Mouse (Mus musculus) heart, embryonic 11.5 days (tissue): Measurements from ENCODE around the gene Anapc15-ps. TPM values are rescaled to one million over a fixed set of nuclear protein-coding genes. Genes with fewer than 3 reads are reported as not detected.

ENCODE experiments used
- ATAC-seq: fragments of 200-750 bp; cut with Nextera tagmentation; replicated peaks from 2 replicates; pipeline ENCODE4 v1.8.0; 2017; ENCODE audit warnings: moderate library complexity; ENCODE audit not compliant: insufficient number of reproducible peaks, low FRiP score, low TSS enrichment
- H3K27ac ChIP-seq: fragments of 300-500 bp; sonication (generic); 2 replicates; pipeline ENCODE4 v1.5.1; 2014; ENCODE audit warnings: mild to moderate bottlenecking, low read depth, low read length
- H3K27me3 ChIP-seq: fragments of 300-500 bp; sonication (generic); 2 replicates; pipeline ENCODE4 v1.6.1; 2014; ENCODE audit warnings: mild to moderate bottlenecking, low read length, mixed read lengths; ENCODE audit not compliant: control insufficient read depth, insufficient read depth
- H3K36me3 ChIP-seq: fragments of 300-500 bp; sonication (generic); 2 replicates; pipeline ENCODE4 v1.6.1; 2014; ENCODE audit warnings: mild to moderate bottlenecking, low read length, moderate library complexity, mixed read lengths; ENCODE audit not compliant: control insufficient read depth, insufficient read depth
- H3K4me1 ChIP-seq: fragments of 300-500 bp; sonication (generic); 2 replicates; pipeline ENCODE4 v1.6.1; 2014; ENCODE audit warnings: low read length; ENCODE audit not compliant: control insufficient read depth, insufficient read depth
- H3K4me2 ChIP-seq: fragments of 300-500 bp; sonication (generic); 2 replicates; pipeline ENCODE4 v1.6.1; 2014; ENCODE audit warnings: mild to moderate bottlenecking, moderate library complexity
- H3K4me3 ChIP-seq: fragments of 300-500 bp; sonication (generic); 2 replicates; pipeline ENCODE4 v1.5.1; 2014; ENCODE audit warnings: low read depth, low read length
- H3K9ac ChIP-seq: fragments of 300-500 bp; sonication (generic); 2 replicates; pipeline ENCODE4 v1.6.1; 2014; ENCODE audit warnings: mild to moderate bottlenecking, low read depth, low read length, moderate library complexity
- H3K9me3 ChIP-seq: fragments of 300-500 bp; sonication (generic); replicated peaks from 2 replicates; pipeline ENCODE4 v1.6.1; 2016; ENCODE audit warnings: low read length; ENCODE audit not compliant: control insufficient read depth
- WGBS: fragments of 180-500 bp; shearing (Covaris S2); extraction: QIAGEN DNeasy Blood & Tissue Kit; methylation state at CpG from one replicate; pipeline ENCODE4 v1.1.7; 2014; ENCODE audit not compliant: insufficient replicate concordance; 5-methylcytosine and 5-hydroxymethylcytosine counted together
- polyA plus RNA-seq: library from polyadenylated mRNA; unstranded; fragments of >200 nt; fragmentation: Nextera tagmentation; extraction: Ambion mirVana; gene quantifications from 2 replicates; pipeline ENCODE4 v1.2.1, GENCODE M21; 2014

Anapc15-ps gene
- polyA plus RNA-seq, 1 experiment from 2014 or later = not detected

- H3K27ac ChIP-seq = no peak overlapping the region
- H3K9me3 ChIP-seq = no peaks in the 10 kb centered on the region
- peaks cover 12% of the 10 kb centered on the region for H3K4me1 ChIP-seq
- no peak overlapping the region for H3K4me3 ChIP-seq
- H3K4me2 ChIP-seq = no peak overlapping the region
- WGBS = 73% methylated on average over 6 of the region's 6 CpGs
- H3K9ac ChIP-seq = no peak overlapping the region
- H3K27me3 ChIP-seq = no peaks in the 10 kb centered on the region
- H3K36me3 ChIP-seq = no peaks in the 10 kb centered on the region
- ATAC-seq = no peak
Observed at GRCm38 (mm10) chr10:95625300-95625699, 48.0 kb downstream of the Anapc15-ps start.

GRCm38 (mm10) chr10:95624007-95624406 is 49.2 kb downstream of the Anapc15-ps start:
- ATAC-seq = no peak

GRCm38 (mm10) chr10:95623518-95623905 is 49.7 kb downstream of the Anapc15-ps start:
- Histone ChIP-seq H3K4me2 (no peak overlapping the region), H3K9ac (no peak overlapping the region), H3K27me3 (no peaks in the 10 kb centered on the region), H3K36me3 (no peaks in the 10 kb centered on the region), H3K9me3 (no peaks in the 10 kb centered on the region), H3K27ac (no peak overlapping the region), H3K4me1 (peaks cover 12% of the 10 kb centered on the region), H3K4me3 (no peak overlapping the region)
- no peak for ATAC-seq
- WGBS = 68% methylated on average over 4 of the region's 4 CpGs

More at GRCm38 (mm10) chr10:95624007-95624406, 49.2 kb downstream of the Anapc15-ps start:
- no peak overlapping the region for H3K9ac ChIP-seq
- no peak overlapping the region for H3K27ac ChIP-seq
- no peaks in the 10 kb centered on the region for H3K27me3 ChIP-seq
- no peak overlapping the region for H3K4me3 ChIP-seq
- H3K4me1 ChIP-seq = peaks cover 12% of the 10 kb centered on the region
- H3K4me2 ChIP-seq = no peak overlapping the region
- no peaks in the 10 kb centered on the region for H3K9me3 ChIP-seq
- H3K36me3 ChIP-seq = no peaks in the 10 kb centered on the region
- WGBS = 40% methylated on average over 5 of the region's 5 CpGs

Other genes with a start within 250 kb of the Anapc15-ps start
- gene Mrpl42, start 171.5 kb downstream of the Anapc15-ps start, polyA plus RNA-seq = 518 and 543 TPM in 2 replicates
- gene Ube2n, start 158.3 kb downstream of the Anapc15-ps start, polyA plus RNA-seq = 319 and 322 TPM in 2 replicates
- gene Nudt4, start 109.3 kb downstream of the Anapc15-ps start, polyA plus RNA-seq = 134 and 147 TPM in 2 replicates
- gene Gm33543, start 169.5 kb upstream of the Anapc15-ps start, polyA plus RNA-seq = not detected in 2 replicates